Mouse (Mus musculus) testis, adult 2 months (tissue): ENCODE results near the gene Idi2. TPM values are rescaled to one million over a fixed set of nuclear protein-coding genes. Genes with fewer than 3 reads are reported as not detected.
A peak's percentile ranks its signal among the peaks of the same experiment; 100 is the strongest.
"Not testable (repeated sequence)": the region's sequence is repeated elsewhere in the genome, so short reads cannot be mapped to it uniquely, and the experiment has no call there.

Experiments
- H3K27ac ChIP-seq: fragments of 200-500 bp; 2 replicates; pipeline ENCODE4 v1.5.1; 2012; ENCODE audit warnings: low read depth, low read length; ENCODE audit not compliant: control insufficient read depth, insufficient read depth
- H3K27me3 ChIP-seq: fragments of 200-500 bp; 2 replicates; pipeline ENCODE4 v1.6.1; 2012; ENCODE audit warnings: mild to moderate bottlenecking, low read length, moderate library complexity; ENCODE audit not compliant: control insufficient read depth, insufficient read depth
- H3K36me3 ChIP-seq: fragments of 200-500 bp; 2 replicates; pipeline ENCODE4 v1.6.1; 2012; ENCODE audit warnings: mild to moderate bottlenecking, low read length; ENCODE audit not compliant: control insufficient read depth, insufficient read depth
- H3K4me1 ChIP-seq: fragments of 200-500 bp; 2 replicates; pipeline ENCODE4 v1.6.1; 2012; ENCODE audit warnings: low read length; ENCODE audit not compliant: control insufficient read depth, insufficient read depth
- H3K4me3 ChIP-seq: fragments of 200-500 bp; 2 replicates; pipeline ENCODE4 v1.5.1; 2012; ENCODE audit warnings: low read depth, mild to moderate bottlenecking, low read length, moderate library complexity, mixed read lengths; ENCODE audit not compliant: control insufficient read depth
- CTCF ChIP-seq: fragments of 200-500 bp; IDR thresholded peaks from 2 replicates; pipeline ENCODE4 v1.5.1; 2012; ENCODE audit warnings: low read depth, mild to moderate bottlenecking, inconsistent platforms, low read length, moderate library complexity; ENCODE audit not compliant: control insufficient read depth, insufficient read depth, insufficient replicate concordance
- POLR2A ChIP-seq: fragments of 200-500 bp; IDR thresholded peaks from 2 replicates; pipeline ENCODE4 v1.6.1; 2012; ENCODE audit warnings: low read depth, mild to moderate bottlenecking, inconsistent platforms, low read length, moderate library complexity; ENCODE audit not compliant: control insufficient read depth
- polyA plus RNA-seq: library from polyadenylated mRNA; depleted of rRNA; stranded (reverse); fragments of >200 nt; gene quantifications from 2 replicates; pipeline ENCODE4 v1.2.3, GENCODE M21; 2012; rRNA removed

Idi2 gene
- polyA plus RNA-seq, 1 experiment: not detected

DNA sequence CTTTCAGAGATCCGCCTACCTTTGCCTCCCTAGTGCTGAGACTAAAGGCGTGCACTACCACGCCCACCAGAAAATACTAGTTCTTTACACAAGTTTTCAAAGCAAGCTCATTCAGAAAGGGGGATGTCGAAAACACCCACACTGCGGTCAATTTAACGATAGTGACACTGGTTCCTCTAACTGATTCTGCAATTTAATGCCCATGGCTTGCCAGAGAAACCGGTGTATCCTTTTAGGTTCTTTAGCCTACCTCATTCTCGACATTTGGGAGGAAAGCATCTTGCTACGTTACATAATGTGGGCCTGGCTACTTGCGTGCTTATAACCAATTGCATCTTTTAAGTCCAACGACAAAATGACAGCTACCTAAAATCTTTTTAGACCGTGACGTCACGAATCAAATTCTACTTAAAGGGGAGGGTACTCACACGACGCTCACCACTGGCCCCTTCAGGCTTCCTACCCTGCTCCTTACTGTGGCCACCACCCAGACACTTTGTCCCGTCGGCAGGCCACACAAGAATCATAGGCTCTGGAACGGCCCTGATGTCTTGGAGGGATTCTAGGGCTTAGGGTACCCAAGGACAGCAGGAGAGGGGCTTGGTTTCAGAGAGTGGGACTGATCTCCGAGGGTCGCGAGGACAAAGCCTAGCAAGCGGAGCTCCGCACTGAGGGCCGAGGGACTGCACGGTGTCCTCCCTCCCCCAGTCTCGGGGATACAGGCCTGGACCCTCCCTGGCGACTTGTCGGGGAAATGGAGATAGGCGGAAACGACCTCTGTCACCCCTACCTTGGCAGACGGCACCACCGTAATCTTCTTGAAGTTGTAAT lies 42.7 kb downstream of the Idi2 start:
- no peak for TF ChIP-seq POLR2A
- no peak for TF ChIP-seq CTCF
- Histone ChIP-seq H3K36me3 (no peaks in the 10 kb centered on the region), H3K27me3 (no peaks in the 10 kb centered on the region), H3K27ac (peak overlapping the region; percentile 80), H3K4me1 (peaks cover 2% of the 10 kb centered on the region), H3K4me3 (peak overlapping the region; percentile 98)

DNA sequence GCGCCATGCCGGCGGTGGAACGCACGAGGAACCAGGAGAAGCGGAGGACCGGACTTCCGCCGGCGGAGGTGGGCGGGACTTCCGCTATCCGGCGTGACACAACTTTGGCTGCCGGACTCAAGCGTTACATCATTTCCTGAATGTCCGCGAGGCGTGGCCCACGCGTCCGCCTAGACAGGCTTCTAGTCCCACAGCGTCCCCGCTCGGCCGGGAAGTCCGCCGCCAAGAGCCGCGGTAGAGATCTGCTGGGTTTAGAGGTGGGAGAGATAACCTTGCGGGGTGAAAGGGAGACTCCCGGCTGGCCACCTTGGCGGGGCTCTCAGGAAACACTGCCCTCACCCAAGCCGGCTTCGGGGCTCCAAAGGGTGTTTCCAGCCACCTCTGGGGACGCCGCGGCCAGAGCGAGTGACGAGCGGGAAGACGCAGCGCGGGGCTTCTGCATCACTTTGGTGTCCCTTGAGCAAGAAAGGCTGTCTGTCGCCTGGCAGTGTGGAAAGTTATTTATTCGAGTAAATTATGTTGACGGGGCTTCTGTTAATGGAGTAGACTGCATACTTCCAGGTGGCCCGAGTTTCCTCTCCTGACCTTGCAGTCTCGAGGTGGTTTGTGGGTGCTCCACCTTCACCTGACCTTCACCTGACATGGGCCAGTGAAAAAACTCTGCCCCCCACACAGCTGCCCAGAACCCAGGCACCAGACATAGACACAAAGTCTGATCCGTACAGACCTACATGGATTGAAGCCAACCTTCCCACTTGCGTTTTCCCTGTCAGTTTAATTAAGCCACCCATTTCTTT lies 43.5 kb downstream of the Idi2 start, which contains the start of gene Gtpbp4:
Gtpbp4 (minus strand) TSS at position 94 of the 797 bp plus-strand sequence.
- Histone ChIP-seq H3K36me3 (no peaks in the 10 kb centered on the region), H3K27ac (peak within 1 kb of the TSS; percentile 82), H3K27me3 (no peaks in the 10 kb centered on the region), H3K4me3 (peak within 1 kb of the TSS; percentile 98), H3K4me1 (peaks cover 2% of the 10 kb centered on the region)
- TF ChIP-seq CTCF: peak; percentile 45; the same call in 1 of the 2 replicates
- TF ChIP-seq POLR2A: peak; percentile 87

DNA sequence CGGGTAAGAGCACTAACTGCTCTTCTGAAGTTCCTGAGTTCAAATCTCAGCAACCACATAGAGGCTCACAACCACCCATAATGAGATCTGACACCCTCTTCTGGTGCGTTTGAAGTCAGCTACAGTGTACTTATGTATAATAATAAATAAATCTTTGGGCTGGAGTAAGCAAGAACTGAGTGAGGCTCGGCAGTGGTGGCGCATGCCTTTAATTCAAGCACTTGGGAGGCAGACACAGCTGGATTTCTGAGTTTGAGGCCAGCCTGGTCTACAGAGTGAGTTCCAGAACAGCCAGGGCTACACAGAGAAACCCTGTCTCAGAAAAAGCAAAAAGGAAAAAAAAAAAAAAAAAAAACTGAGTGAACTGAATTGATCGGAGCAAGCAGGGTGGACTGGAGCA lies 44.6 kb downstream of the Idi2 start:
- not testable (repeated sequence) for H3K27me3 ChIP-seq, H3K4me3 ChIP-seq, H3K36me3 ChIP-seq, H3K27ac ChIP-seq, H3K4me1 ChIP-seq

DNA sequence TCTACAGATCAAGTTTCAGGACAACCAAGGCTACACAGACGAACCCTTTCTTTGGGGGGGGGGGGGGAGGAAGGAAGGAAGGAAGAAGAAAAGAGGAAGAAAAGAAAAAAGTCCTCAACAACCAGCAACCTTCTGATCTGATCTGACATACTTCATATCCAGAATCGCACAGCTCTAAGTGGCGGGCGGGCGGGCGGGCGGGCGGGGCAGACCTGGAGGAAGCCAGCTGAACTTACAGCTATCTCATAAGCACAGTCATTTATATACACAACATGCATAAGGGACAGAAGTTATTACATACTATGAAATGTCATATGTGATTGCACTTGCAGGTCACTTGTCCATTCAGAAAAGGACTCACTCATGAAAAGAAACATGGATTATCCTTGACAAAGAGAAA lies 46.8 kb downstream of the Idi2 start:
- Histone ChIP-seq H3K27me3 (no peaks in the 10 kb centered on the region), H3K27ac (no peak overlapping the region), H3K4me3 (no peak overlapping the region), H3K4me1 (peaks cover 2% of the 10 kb centered on the region), H3K36me3 (no peaks in the 10 kb centered on the region)
- no peak for TF ChIP-seq POLR2A
- no peak for TF ChIP-seq CTCF

DNA sequence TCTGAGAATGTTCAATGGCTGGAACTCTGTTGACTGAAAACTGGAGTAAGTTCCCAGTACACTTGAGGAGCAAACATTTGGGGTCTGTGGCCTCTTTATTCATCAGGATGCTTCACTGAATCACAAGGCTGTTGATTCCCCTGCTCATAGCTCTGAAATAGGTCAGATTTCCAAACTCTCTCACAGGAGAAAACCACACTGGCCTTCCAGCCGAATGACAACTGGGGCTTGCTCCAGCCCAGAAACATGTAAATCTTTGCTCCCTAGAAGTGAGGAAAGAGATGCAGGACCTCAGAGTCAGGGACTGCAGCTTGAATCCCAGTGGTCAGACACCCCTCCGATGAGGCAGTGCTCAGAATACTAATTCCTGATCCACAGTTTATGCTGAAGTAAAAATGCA lies 50.6 kb downstream of the Idi2 start:
- Histone ChIP-seq H3K36me3 (no peaks in the 10 kb centered on the region), H3K27me3 (no peaks in the 10 kb centered on the region), H3K4me3 (no peak overlapping the region), H3K4me1 (no peaks in the 10 kb centered on the region), H3K27ac (no peak overlapping the region)
- no peak for TF ChIP-seq CTCF
- no peak for TF ChIP-seq POLR2A

Other genes starting within 250 kb of the Idi2 start
- gene Wdr37, start 81.0 kb upstream of the Idi2 start, polyA plus RNA-seq: 28.7 and 39.0 TPM in 2 replicates
- gene Idi1, start 67.4 kb upstream of the Idi2 start, polyA plus RNA-seq: 15.8 and 22.6 TPM in 2 replicates
- gene Gm9745, start 4.6 kb upstream of the Idi2 start, polyA plus RNA-seq: 0.17 TPM in 1 of 2 replicates, not detected in the other
- 9.9 and 11.1 TPM in 2 replicates for gene Gtpbp4, start 43.2 kb downstream of the Idi2 start, polyA plus RNA-seq
- gene Larp4b, start 141.0 kb downstream of the Idi2 start, polyA plus RNA-seq: 9.8 and 10.6 TPM in 2 replicates